Mouse (Mus musculus) CH12.LX (cell line): ENCODE measurements around the gene Ppp2r2d. TPM values are rescaled to one million over a fixed set of nuclear protein-coding genes. Genes with fewer than 3 reads are reported as not detected.

Source experiments
- DNase-seq: peaks from one replicate; pipeline ENCODE4 v3.0.0-alpha.2; 2013; ENCODE audit errors: extremely low read depth
- H3K27ac ChIP-seq: 2 replicates; pipeline ENCODE4 v1.5.1; 2012; ENCODE audit warnings: low read depth, mild to moderate bottlenecking, control low read depth, moderate library complexity; ENCODE audit not compliant: insufficient read depth
- H3K27me3 ChIP-seq: replicated peaks from 2 replicates; pipeline ENCODE3; 2012; ENCODE audit warnings: inconsistent platforms
- H3K36me3 ChIP-seq, 2 experiments: replicated peaks in 1 of 2; 2 replicates each; pipeline versions ENCODE3 to v1.6.1; 2012; ENCODE audit warnings: inconsistent platforms in 1 of 2, low read length in 1 of 2, mild to moderate bottlenecking in 1 of 2, mixed read lengths in 1 of 2, moderate library complexity in 1 of 2; ENCODE audit not compliant: control insufficient read depth in 1 of 2, insufficient read depth in 1 of 2
- H3K4me1 ChIP-seq, 2 experiments: 2 replicates each; pipeline ENCODE4 v1.6.1; 2012; ENCODE audit warnings: inconsistent platforms in 1 of 2, moderate library complexity in 1 of 2; ENCODE audit not compliant: insufficient read depth in 2 of 2, control insufficient read depth in 1 of 2
- H3K4me2 ChIP-seq: 2 replicates; pipeline ENCODE4 v1.6.1; 2012; ENCODE audit warnings: low read depth, mild to moderate bottlenecking, control low read depth; ENCODE audit not compliant: poor library complexity, insufficient read depth, severe bottlenecking
- H3K4me3 ChIP-seq, 3 experiments: fragments of 150-350 bp in 1 of 3; sonication (generic) in 1 of 3; replicated peaks in 1 of 3; 2 replicates each; pipeline versions ENCODE3 to v1.5.1; 2011 to 2012; ENCODE audit warnings: low read depth in 2 of 3, low read length in 2 of 3, mild to moderate bottlenecking in 2 of 3, moderate library complexity in 2 of 3, control low read depth in 1 of 3, improper control_type of control experiment in 1 of 3, inconsistent platforms in 1 of 3, mixed read lengths in 1 of 3; ENCODE audit not compliant: poor library complexity in 1 of 3
- H3K79me2 ChIP-seq: replicated peaks from 2 replicates; pipeline ENCODE4 v1.6.1; 2012; ENCODE audit warnings: mild to moderate bottlenecking, moderate library complexity; ENCODE audit not compliant: control insufficient read depth, poor library complexity, insufficient read depth, severe bottlenecking; ENCODE audit errors: extremely low read depth
- H3K9ac ChIP-seq: 2 replicates; pipeline ENCODE4 v1.6.1; 2012; ENCODE audit warnings: low read depth, mild to moderate bottlenecking, control low read depth, moderate library complexity; ENCODE audit not compliant: insufficient read depth
- H3K9me3 ChIP-seq: replicated peaks from 2 replicates; pipeline ENCODE3; 2012; ENCODE audit warnings: low read length, inconsistent platforms, mixed read lengths
- CHD1 ChIP-seq: IDR thresholded peaks from 2 replicates; pipeline ENCODE4 v1.6.1; 2012; ENCODE audit warnings: low read depth, low read length, improper control_type of control experiment, inconsistent platforms
- CHD2 ChIP-seq: IDR thresholded peaks from 2 replicates; pipeline ENCODE4 v1.6.1; 2011; ENCODE audit warnings: low read length, improper control_type of control experiment
- CTCF ChIP-seq, 2 experiments: IDR thresholded peaks in 1 of 2; conservative IDR thresholded peaks in 1 of 2; 2 replicates each; pipeline ENCODE4 v1.5.1; 2011 to 2012; ENCODE audit warnings: low read depth in 2 of 2, low read length in 2 of 2, improper control_type of control experiment in 1 of 2, inconsistent platforms in 1 of 2, mild to moderate bottlenecking in 1 of 2, moderate library complexity in 1 of 2
- EP300 ChIP-seq: IDR thresholded peaks from 2 replicates; pipeline ENCODE4 v1.6.1; 2011; ENCODE audit warnings: low read length, improper control_type of control experiment
- ETS1 ChIP-seq: conservative IDR thresholded peaks from 2 replicates; pipeline ENCODE4 v1.6.1; 2012; ENCODE audit warnings: low read depth, mild to moderate bottlenecking, inconsistent platforms, low read length, improper control_type of control experiment, moderate library complexity
- GABPA ChIP-seq: IDR thresholded peaks from 2 replicates; pipeline ENCODE4 v1.6.1; 2012; ENCODE audit warnings: low read depth, low read length, improper control_type of control experiment, inconsistent platforms; ENCODE audit not compliant: insufficient replicate concordance
- JUN ChIP-seq: IDR thresholded peaks from 2 replicates; pipeline ENCODE4 v1.6.1; 2011; ENCODE audit warnings: low read depth, mild to moderate bottlenecking, low read length, improper control_type of control experiment, moderate library complexity; ENCODE audit not compliant: insufficient read depth
- KAT2A ChIP-seq: IDR thresholded peaks from 2 replicates; pipeline ENCODE4 v1.6.1; 2012; ENCODE audit warnings: low read length, improper control_type of control experiment, inconsistent platforms; ENCODE audit not compliant: insufficient replicate concordance
- MAZ ChIP-seq: IDR thresholded peaks from 2 replicates; pipeline ENCODE4 v1.6.1; 2012; ENCODE audit warnings: low read depth, mild to moderate bottlenecking, inconsistent platforms, low read length, improper control_type of control experiment, moderate library complexity
- MYC ChIP-seq: IDR thresholded peaks from 2 replicates; pipeline ENCODE4 v1.6.1; 2011; ENCODE audit warnings: low read depth, mild to moderate bottlenecking, improper control_type of control experiment, low read length
- RAD21 ChIP-seq: IDR thresholded peaks from 2 replicates; pipeline ENCODE4 v1.6.1; 2011; ENCODE audit warnings: low read depth, mild to moderate bottlenecking, low read length, improper control_type of control experiment, moderate library complexity
- RCOR1 ChIP-seq: conservative IDR thresholded peaks from 2 replicates; pipeline ENCODE4 v1.6.1; 2012; ENCODE audit warnings: low read depth, mild to moderate bottlenecking, inconsistent platforms, low read length, improper control_type of control experiment
- SIN3A ChIP-seq: IDR thresholded peaks from 2 replicates; pipeline ENCODE4 v1.6.1; 2012; ENCODE audit warnings: low read length, improper control_type of control experiment, inconsistent platforms
- TCF12 ChIP-seq: IDR thresholded peaks from 2 replicates; pipeline ENCODE4 v1.6.1; 2014; ENCODE audit warnings: low read depth, mild to moderate bottlenecking, inconsistent platforms, low read length, improper control_type of control experiment
- UBTF ChIP-seq: IDR thresholded peaks from 2 replicates; pipeline ENCODE4 v1.6.1; 2012; ENCODE audit warnings: low read depth, mild to moderate bottlenecking, inconsistent platforms, low read length, improper control_type of control experiment, moderate library complexity
- ZC3H11A ChIP-seq: IDR thresholded peaks from 2 replicates; pipeline ENCODE4 v1.6.1; 2012; ENCODE audit warnings: low read depth, mild to moderate bottlenecking, inconsistent platforms, low read length, improper control_type of control experiment
- ZKSCAN1 ChIP-seq: IDR thresholded peaks from 2 replicates; pipeline ENCODE4 v1.6.1; 2012; ENCODE audit warnings: low read depth, inconsistent platforms, low read length, improper control_type of control experiment, borderline replicate concordance
- ZMIZ1 ChIP-seq: IDR thresholded peaks from 2 replicates; pipeline ENCODE4 v1.6.1; 2012; ENCODE audit warnings: low read depth, mild to moderate bottlenecking, inconsistent platforms, low read length, improper control_type of control experiment
- ZNF384 ChIP-seq: IDR thresholded peaks from 2 replicates; pipeline ENCODE4 v1.6.1; 2012; ENCODE audit warnings: low read depth, low read length, improper control_type of control experiment, inconsistent platforms
- dilution Hi-C: fragments of 300-500 bp; cut with MboI; formaldehyde crosslinking; loops from 2 replicates; pipeline ENCODE4 v1.14.3; 2020; ENCODE audit warnings: low sequenced_read_pairs; ENCODE audit not compliant: extremely low pct_unique_long_range_greater_than_20kb, extremely low pct_ligation_motif_present
- in situ Hi-C: fragments of 300-500 bp; cut with MboI; formaldehyde crosslinking; loops from 3 replicates; pipeline ENCODE4 v1.14.3; 2019; ENCODE audit warnings: low sequenced_read_pairs, low pct_ligation_motif_present, low pct_unique_long_range_greater_than_20kb, mixed read lengths
- polyA plus RNA-seq: library from polyadenylated mRNA; unstranded; fragments of >175 nt; gene quantifications from 2 replicates; pipeline ENCODE4 v1.2.1, GENCODE M21; 2012; ENCODE audit warnings: low read depth; ENCODE audit not compliant: insufficient read length
- total RNA-seq, 2 experiments: library from RNA; depleted of rRNA; stranded (reverse); fragments of 300-350 nt in 1 of 2; fragments of >200 nt in 1 of 2; gene quantifications; 2 replicates each; pipeline ENCODE4 v1.2.3; 2012 to 2014

Ppp2r2d gene
- total and polyA plus RNA-seq, 3 experiments: 24.3 to 54.1 (median 46.0) TPM

DNA sequence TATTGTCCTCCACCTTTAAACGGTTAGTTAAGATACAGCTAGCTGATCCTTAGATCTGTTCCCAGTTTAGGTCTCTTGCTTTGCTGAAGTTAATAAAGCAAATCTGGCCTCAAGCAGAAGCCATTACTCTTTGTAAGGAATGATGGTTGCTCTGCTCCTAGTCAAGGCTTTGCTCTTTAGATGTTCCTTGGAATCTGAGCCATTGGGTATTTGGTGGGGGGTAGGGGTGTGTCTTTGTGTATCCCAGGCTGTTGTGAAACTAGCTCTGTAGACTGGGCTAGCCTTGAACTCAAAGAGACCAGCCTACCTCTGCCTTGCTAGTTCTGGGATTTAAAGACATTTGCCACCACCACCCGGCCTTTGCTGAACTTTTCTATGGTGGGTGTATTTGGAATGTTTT is 8.3 kb downstream of the Ppp2r2d start:
- Histone ChIP-seq H3K9ac (no peak overlapping the region), H3K36me3 (peaks cover 24 to 73% of the 10 kb centered on the region in 2 experiments), H3K4me3 (no peak overlapping the region), H3K4me2 (no peak overlapping the region), H3K27me3 (no peaks in the 10 kb centered on the region), H3K27ac (no peak overlapping the region), H3K4me1 (peaks cover 0 to 11% of the 10 kb centered on the region in 2 experiments; a peak in 2 of 4 replicates), H3K9me3 (no peaks in the 10 kb centered on the region), H3K79me2 (peaks cover 9% of the 10 kb centered on the region)
- TF ChIP-seq UBTF (no peak), CTCF (conservative IDR thresholded peaks at IDR 0.05 in 1 of 2, IDR thresholded peaks at IDR 0.05 in 1 of 2; ENCODE audit: low read depth in 2 of 2, low read length in 2 of 2) (no peak), RAD21 (no peak), RCOR1 (no peak), TCF12 (no peak), EP300 (no peak), ZC3H11A (no peak), ZNF384 (no peak), KAT2A (no peak)
- in situ Hi-C loops: no loop called here
- dilution Hi-C loops: no loop called here
- DNase-seq: no peak

DNA sequence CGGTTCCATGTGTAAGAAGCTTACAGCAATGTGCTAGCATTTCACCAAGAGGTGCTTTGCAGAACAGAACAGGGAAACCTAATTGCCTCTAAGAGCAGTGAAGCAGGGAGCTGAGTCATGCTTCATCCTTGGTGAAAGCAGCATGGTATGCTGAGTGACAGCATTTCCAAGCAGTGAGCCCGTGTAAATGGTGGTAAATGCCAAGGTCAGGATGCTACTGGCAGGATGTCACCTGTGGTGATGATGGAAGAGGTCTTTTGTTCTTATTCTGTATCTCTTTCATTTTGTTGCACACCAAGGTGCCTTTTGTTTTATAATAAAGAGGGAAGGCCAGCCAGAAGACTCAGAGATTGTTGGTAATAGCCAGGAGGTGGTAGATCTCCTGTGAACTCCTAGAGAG is 10.8 kb downstream of the Ppp2r2d start:
- Histone ChIP-seq H3K36me3 (peaks cover 19 to 72% of the 10 kb centered on the region in 2 experiments), H3K4me1 (peaks cover 0 to 11% of the 10 kb centered on the region in 2 experiments; a peak in 2 of 4 replicates), H3K4me2 (no peak overlapping the region), H3K27ac (no peak overlapping the region), H3K79me2 (peaks cover 7% of the 10 kb centered on the region; the same call in 1 of the 2 replicates), H3K27me3 (no peaks in the 10 kb centered on the region), H3K9ac (no peak overlapping the region), H3K9me3 (no peaks in the 10 kb centered on the region), H3K4me3 (no peak overlapping the region)
- in situ Hi-C loops (no loop called here), dilution Hi-C loops (no loop called here)
- no peak for DNase-seq
- TF ChIP-seq CHD2 (no peak), CTCF (conservative IDR thresholded peaks at IDR 0.05 in 1 of 2, IDR thresholded peaks at IDR 0.05 in 1 of 2; ENCODE audit: low read depth in 2 of 2, low read length in 2 of 2) (no peak), CHD1 (no peak)

DNA sequence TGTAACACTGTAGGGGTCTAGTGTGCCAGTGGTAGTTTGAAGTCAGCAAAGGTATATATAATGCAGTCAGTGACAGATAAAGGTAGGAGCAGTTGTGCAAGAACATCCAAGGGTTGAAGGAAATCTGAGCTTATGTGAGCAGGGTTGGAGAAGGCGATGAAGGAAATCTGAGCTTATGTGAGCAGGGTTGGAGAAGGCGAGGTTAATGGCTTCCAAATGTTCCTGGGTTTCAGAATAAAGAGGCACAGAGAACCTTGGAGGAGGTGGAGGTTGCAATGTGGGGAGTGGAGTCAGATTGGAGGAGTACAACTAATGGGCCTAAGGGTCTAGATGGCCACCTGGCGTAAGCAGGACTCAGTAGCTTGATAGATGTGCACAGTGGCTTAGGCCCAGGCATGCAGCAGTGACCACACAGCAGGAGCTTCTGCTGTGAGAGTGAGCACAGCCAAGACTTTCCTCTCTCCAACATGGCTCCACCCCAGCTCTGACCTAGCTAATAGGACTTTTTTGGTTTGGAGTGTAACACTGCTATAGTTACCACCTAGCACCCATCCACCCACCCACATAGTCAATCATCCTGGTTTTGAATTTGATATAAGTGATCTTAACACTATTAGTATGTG is 18.2 kb downstream of the Ppp2r2d start:
- dilution Hi-C loops (no loop called here), in situ Hi-C loops (no loop called here)
- Histone ChIP-seq H3K9me3 (no peaks in the 10 kb centered on the region), H3K79me2 (peaks cover 8% of the 10 kb centered on the region), H3K4me2 (no peak overlapping the region), H3K4me1 (no peaks in the 10 kb centered on the region), H3K36me3 (peaks cover 17 to 72% of the 10 kb centered on the region in 2 experiments), H3K9ac (no peak overlapping the region), H3K4me3 (no peak overlapping the region), H3K27ac (no peak overlapping the region), H3K27me3 (no peaks in the 10 kb centered on the region)
- TF ChIP-seq MAZ: no peak
- TF ChIP-seq UBTF: no peak
- TF ChIP-seq RAD21: no peak
- TF ChIP-seq ETS1: no peak
- no peak for TF ChIP-seq MYC
- no peak for TF ChIP-seq TCF12
- TF ChIP-seq JUN: no peak
- no peak for TF ChIP-seq ZMIZ1
- no peak for TF ChIP-seq KAT2A
- TF ChIP-seq ZC3H11A: no peak
- TF ChIP-seq ZKSCAN1: no peak
- TF ChIP-seq SIN3A: no peak
- TF ChIP-seq CHD2: no peak
- TF ChIP-seq CHD1: no peak
- no peak for TF ChIP-seq GABPA
- DNase-seq: no peak
